Mouse (Mus musculus) CH12F3 (cell line): ENCODE data around the gene Hspe1.

Experiments
- in situ Hi-C: fragments of 300-500 bp; cut with MboI; formaldehyde crosslinking; loops from 2 replicates; pipeline ENCODE4 v1.14.3; 2020; ENCODE audit warnings: low sequenced_read_pairs

Hspe1 gene

DNA sequence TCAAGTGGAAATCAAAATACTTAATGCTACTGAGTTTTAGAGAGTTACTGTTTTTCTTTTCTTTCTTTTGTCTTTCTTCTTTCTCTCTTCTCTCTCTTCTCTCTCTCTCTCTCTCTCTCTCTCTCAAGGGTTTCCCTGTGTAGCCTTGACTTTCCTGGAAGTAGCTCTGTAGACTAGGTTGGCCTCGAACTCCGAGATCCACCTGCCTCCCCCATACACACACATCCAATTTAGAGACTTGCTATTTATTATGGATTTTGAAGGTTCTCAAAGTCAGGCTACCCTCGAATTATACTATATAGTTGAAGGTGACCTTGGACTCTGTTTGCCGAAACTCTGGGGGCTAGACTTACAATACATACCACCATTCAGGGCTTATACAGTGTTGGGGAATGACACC, 44.4 kb downstream of the Hspe1 start:
- in situ Hi-C loops = no loop called here

DNA sequence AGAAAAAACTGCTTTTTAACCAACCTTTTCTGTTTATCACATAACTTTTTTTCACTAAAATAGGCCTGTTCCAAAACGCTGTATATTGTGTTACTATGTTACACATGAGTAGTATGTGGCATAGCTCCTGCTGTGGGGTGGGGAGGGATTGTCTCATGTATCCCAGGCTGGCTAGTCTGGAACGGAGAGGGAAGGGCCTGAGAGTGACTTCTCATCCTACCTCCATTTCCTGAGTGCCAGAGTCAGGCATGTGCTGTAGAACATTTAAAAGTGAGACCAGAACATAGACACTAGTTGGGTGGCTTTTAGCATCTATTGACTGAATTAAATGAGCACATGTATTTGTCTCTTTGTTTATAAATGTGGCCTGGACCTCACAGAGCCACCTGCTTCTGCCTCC, 45.2 kb downstream of the Hspe1 start:
- in situ Hi-C loops = no loop called here

DNA sequence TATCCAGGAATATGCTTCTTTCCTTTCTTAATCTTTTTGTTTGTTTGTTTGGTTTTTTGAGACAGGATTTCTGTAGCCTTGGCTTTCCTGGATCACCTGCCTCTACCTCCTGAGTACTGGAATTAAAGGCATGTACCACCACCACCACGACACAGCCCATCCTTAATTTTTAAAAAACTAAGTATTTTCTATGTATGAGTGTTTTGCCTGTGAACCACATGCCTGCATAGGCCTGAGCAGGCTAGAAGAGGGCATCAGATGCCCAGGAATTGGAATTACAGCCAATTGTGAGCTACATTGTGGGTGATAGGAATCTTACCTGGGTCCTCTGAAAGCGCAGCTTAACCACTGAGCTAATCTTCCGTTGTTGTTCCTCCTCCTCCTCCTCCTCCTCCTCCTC, 46.4 kb downstream of the Hspe1 start:
- in situ Hi-C loops = no loop called here

DNA sequence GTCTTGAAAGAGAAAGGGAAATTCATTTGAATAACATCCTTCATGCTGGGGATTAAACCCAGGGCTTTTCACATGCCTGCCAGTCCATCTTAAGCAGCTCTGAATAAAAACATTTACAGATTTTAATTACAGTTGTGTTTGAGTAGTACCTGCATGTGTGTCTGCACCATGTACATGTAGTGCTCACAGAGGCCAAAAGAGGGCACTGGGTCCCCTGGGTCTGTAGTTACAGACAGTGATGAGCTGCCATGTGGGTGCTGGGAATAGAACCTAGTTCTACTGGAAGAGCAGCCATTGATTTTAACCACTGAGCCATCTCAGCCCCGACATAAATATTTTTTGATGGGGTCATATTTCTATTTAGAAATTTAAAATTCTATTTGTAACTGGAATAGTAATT, 47.9 kb downstream of the Hspe1 start:
- in situ Hi-C loops = no loop called here
